Mouse (Mus musculus): Measurements from ENCODE around the gene Tmcc3.

Gene Tmcc3

DNA sequence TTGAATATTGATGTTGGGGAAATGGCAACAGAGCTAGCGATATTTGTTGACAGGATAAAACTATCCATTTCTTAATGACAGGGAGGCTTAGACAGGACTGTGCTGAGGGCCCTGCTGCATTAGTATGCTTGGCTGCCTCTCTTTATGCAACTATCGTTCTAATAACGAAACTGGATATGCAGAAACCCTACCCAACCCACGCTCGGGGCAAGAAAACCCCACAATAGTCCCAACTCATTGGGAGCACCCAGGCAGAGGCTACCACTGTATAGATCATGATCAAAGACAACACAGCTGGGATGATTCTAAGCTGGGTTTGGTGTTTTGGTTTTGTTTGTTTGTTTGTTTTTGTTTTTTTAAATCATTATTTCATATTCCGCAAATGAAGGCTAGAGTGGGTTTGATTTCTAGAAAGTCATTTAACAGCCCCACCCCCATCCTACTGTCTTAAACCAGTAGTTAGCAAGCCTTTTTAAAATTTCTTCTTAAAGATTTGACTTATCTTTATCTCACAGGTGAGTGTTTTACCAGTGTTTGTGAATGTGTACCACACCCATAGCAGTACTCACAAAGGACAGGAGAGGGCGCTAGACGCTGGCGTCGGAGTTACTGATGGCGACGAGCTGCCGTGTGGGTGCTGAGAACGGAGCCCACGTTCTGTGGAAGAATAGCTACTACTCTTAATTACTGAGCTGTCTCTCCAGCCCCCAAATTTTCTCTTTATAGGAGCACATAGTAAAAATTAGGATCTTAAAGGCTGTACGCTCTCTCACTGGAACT, 20.8 kb downstream of the Tmcc3 start:
- no peak for DNase-seq (ENCODE audit: low read depth, low spot score)

DNA sequence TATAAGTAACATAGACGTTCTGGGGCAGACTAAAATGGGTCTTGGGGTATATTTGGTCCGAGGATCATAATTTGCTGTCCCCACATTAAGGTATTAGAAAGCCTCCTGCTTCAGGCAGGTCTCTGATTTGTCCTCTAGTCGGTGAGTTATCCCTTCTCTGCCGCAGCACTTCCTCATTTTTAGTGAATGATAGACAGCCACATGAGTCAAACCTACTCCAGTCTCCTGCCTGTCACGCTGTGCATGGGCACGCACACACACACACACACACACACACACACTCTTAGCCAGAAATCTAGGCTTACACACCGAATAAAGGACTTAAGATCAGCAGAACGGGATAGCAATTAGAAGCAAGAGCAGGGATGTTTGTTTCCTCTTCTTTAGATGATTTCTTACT, 21.6 kb downstream of the Tmcc3 start:
- DNase-seq (ENCODE audit: low read depth, low spot score) = no peak

DNA sequence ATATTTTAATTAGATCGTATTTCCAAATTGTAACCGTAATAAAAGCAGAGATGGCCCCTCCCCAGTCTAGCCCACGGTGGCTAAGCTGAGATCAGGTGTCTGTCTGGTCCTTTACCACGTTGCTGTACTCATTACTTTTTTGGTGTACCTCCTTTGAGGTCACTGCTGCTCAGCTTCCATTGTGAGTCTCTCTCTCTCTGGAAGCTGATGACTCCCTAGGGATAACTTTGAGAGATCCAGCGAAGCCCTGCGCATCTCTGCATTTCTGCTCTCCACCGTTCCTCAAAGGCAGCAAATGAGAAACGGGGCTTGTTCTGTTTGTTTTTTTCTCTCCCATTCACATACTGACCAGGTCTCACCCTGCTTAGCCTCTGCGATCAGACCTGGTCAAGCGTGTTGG, 23.3 kb downstream of the Tmcc3 start:
- no peak for DNase-seq (ENCODE audit: low read depth, low spot score)

DNA sequence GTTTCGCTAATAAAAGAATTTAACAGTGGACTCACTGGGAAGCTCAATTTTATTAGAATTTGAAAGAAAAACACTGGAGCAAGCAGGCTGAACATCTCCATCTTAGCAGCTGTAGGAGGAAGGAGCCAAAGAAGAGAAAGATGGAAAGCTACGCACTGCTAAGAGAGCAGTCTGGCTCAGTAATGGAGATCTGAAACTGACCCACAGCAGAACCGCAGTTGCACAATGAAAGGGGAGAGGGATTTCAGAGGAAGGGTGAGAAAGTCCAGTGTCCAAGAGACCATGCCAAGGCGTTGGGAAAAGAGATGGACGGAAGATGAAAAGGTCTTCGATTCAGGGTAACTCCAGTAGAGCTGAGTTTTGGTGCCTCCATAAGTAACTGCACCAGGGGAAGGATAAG, 24.3 kb downstream of the Tmcc3 start:
- no peak for DNase-seq (ENCODE audit: low read depth, low spot score)

DNA sequence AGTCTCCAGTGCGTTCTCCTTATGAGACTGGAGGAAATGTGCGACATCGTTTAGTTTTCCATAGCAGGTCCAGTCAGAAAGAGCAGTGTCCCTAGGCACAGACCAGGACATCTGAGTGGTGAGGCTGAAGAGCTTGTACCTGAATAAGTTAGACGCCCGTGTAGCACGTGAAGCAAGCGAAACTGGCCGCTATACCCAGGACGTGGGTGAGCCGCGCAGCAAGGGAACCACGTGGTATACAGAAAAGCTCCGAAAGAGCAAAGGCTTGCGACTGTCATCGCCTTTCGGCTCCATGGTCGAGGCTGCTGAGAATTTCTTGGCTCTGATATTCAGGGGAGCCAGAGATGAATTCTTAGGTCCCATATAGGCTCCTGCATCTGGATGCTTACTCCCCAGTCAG, 29.8 kb downstream of the Tmcc3 start:
- no peak for DNase-seq (ENCODE audit: low read depth, low spot score)

DNA sequence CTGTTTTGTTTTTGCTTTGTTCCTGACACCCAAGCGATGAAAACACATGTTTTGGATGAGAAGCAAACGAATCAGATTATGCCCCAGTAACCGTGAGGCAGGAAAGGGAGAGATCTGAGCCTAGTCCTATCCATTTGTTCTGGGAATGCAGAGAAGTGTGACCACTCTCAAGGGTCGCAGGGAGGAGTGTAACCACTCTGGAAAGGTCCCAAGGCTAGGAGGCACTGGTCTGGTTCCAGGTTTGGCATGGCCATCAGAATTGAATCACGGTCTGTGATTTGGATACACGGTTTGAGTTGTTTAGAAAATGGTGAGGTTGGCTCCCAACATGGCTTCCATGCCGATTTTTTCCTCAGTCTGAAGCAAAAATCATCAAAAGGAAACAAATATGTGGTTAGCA, 30.5 kb downstream of the Tmcc3 start:
- no peak for DNase-seq (ENCODE audit: low read depth, low spot score)

DNA sequence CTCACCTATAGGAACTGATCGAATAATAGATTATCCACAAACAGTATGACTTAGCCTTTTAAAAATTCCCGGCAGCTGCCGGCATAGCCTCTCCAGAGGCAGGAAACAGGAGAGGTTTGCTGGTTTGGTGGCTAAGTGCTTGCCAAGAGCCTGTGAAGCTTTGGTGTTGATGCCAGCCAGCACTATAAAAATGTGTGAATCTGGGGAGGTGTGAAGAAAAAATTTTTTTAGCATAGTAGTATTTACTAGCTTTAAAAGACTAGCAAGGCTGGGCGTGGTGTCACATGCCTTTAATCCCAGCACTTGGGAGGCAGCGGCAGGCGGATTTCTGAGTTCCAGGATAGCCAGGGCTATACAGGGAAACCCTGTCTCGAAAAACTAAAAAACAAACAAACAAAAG, 31.8 kb downstream of the Tmcc3 start:
- DNase-seq (ENCODE audit: low read depth, low spot score) = no peak

DNA sequence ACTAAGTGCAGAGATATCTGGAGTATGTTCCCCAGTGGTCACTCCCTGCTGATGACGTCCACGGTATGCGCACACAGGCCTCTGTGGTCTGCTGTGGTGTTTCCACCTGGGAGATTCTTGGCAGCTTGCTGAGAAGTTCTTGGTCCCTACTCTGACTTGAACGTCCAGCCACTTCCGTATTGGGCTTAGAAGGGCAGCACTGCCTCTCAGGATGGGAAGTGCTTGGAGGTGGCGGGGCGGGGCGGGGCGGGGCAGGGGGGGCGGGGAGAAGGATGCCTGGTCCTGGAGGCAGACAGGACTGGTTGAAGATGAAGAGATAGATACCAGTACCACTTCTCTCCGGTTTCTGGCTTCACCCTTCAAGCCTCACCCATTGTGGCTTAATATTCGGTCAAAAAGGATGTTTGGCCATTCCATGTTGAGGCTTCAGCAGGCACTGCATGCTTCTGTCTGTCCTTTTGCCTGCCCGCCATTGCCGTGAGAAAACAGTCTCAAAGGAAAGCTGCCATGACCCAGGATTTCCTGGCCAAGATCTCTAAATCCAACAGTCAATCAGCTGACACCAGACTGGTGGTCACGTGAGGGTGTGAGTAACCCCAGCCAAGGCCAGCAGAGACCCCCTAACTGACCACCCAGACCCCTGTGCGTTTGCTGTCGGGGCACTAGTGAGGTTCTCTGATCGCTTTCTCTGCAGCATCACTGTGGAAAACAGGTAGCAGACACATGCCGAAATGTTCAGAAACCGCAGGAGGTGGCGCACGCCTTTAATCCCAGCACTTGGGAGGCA, 33.1 kb downstream of the Tmcc3 start:
- DNase-seq (ENCODE audit: low read depth, low spot score) = no peak

DNA sequence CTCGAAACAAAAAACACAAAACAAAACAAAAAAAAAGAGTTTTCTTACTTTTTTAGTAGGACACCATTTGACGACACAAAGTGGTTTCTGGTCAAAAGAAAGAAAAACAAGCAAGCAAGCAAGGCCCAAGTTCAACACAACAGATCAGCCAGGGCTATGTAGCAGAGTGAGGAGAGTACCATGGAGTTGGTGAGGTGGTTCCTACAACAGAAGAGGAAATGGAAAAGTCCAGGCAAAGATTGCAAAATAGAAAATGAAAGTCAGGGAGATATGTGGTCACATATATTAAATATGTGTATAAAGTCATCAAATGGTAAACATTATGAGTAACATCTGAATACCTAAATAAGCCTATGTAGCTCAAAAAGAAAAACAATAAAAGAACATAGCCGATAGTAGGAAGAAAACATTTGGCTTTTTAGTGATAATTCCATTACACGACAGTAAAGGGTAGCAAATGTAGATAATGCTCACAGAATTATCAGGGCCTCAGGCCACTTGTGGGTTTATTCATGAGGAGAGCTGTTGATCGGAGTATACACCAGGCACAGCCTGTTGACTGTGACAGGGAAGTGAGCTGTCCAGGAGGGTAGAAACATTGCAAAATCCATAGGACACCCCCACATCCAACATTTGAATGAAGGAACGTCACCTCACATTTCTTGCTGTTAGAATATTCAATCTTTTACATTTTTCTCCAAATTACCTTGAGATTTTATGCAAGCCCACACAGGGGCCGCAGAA, 33.9 kb downstream of the Tmcc3 start:
- DNase-seq (ENCODE audit: low read depth, low spot score) = no peak

DNA sequence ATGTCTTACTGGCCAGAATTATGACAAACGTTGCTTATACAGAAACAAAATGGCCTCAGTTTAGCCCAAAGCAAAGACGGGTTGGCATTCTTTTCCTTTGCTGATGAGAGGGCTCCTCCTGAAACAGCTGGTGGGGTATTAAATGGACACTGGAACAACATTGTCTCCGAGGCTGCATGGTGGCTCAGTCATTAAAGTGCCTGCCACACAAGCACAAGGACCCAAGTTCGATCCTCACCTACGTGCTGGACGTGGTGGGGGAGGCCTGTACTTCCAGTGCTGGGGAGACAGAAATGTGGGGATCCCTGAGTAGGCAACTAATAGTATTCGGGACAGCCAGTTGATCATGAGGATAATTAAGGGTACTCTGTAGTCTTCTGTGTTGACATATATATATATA, 34.8 kb downstream of the Tmcc3 start:
- DNase-seq (ENCODE audit: low read depth, low spot score) = no peak

DNA sequence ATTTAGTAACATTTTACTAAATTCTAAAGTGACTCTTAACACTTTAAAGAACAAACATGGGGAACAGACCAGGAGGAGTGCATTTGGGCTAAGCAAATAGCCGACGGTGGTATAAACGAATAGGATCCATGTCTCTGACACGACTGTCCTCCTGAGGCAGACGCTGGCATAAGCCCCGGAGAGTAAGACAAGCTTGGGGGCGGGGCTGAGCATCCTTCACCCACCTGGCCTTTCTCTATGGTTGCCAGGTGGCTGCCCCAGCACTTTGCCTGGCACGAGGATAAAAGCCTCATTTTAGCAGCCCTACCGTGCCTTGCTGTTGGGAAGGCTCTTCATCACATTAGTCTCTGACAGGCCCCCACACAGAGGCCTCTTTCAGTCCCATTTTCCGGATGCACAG, 35.5 kb downstream of the Tmcc3 start:
- DNase-seq (ENCODE audit: low read depth, low spot score) = no peak

DNA sequence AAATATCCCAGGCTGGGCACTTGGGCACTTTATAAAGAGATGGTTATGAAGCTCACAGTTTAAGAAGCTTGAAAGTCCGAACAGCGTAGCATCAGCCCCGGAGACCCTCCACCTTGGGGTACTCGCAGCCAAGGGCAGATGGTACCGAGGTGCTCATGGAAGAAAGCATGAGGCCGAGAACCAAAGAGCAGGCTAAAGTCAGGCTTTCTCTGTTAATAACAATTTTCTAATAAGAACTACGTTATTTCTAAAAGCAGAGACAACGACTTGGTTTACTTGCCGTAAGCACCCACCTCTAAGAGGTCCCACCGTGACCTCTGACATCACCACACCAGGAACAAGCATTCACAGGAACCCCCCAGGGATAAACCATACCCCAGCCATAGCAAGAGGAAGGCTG, 36.2 kb downstream of the Tmcc3 start:
- DNase-seq (ENCODE audit: low read depth, low spot score) = no peak

DNA sequence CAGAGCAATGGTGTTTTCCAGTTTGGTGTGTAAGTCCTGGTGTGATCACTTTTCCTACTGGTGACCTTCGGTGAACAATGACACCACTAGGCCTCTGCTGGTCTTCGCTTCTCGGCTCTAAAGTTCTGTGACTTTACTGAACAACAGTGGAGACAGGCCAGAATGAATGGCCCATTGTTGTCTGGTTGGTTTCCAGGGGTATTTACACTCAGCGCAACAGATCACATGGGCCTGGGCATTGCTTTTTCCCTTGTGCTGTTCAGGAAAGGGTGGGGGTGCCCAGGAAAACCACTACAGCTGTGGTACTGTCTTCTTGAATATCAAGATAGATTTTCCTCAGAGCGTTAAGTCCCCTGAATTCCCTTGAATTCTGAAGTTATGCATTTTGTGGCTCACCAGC, 38.5 kb downstream of the Tmcc3 start:
- peak; percentile 21 for DNase-seq (ENCODE audit: low read depth, low spot score)

DNA sequence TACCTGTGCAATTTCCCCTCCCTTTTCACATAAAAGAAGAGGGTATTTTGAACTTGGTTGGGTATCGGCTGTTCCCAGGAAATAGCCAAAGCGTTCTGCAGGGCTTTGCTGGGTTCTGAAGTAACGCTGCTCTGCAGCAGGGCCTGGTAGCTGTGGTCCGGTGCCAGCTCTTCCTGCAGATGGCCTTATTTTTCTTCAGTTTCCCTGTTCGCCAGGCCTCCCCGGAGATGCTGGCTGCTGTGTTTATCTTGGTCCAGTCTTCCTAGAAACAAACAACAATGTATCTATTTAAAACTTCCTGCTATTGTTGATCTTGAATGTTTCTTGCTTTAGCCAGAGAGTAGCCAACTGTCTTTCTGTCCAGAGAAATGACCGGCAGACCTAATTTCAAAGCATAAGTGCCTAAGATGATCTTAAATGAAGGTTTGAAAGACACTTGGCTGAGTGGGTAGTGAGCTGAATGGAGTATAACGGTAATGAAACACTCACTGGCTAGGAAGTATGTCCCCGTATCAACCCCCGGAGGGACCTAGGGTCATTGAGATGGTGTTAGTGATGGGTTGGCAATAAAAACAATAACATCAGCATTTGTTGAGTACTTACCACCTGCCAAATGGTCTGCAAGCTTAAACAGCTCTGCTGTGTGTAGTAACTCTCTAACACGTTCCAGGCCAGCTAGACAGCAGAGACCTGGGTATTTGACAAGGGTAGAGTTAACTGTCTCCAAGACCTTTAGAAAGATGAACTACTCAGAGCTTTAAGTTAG, 39.3 kb downstream of the Tmcc3 start:
- DNase-seq (ENCODE audit: low read depth, low spot score) = no peak

DNA sequence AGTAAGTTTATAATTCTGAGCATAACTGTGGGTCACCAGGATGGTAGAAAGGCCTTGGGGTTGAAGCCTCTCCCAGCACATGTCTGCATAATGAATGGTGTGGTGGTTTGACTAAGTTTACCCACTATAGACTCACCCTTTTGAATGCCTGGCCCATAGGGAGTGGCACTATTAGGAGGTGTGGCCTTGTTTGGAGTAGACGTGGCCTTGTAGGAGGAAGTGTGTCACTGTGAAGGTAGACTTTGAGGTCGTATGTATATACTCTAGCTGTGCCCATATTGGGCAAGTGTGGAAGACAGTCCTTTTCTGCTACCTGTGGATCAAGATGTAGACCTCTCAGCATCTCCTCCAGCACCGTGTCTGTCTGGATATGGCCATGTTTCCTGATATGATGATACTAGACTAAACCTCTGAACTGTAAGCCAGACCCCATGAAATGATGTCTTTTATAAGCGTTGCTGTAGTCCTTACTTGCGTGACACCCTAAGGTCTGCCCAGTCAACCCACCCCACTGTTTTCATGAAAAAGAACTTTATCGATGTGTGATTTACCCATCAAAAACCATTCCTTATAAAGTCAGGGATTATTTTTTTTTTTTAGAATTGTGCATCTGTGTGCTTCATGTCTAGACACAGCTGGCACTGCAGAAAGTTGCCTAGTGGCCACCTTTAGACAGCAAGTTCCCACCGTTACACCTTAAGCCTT, 40.6 kb downstream of the Tmcc3 start:
- no peak for DNase-seq (ENCODE audit: low read depth, low spot score)

DNA sequence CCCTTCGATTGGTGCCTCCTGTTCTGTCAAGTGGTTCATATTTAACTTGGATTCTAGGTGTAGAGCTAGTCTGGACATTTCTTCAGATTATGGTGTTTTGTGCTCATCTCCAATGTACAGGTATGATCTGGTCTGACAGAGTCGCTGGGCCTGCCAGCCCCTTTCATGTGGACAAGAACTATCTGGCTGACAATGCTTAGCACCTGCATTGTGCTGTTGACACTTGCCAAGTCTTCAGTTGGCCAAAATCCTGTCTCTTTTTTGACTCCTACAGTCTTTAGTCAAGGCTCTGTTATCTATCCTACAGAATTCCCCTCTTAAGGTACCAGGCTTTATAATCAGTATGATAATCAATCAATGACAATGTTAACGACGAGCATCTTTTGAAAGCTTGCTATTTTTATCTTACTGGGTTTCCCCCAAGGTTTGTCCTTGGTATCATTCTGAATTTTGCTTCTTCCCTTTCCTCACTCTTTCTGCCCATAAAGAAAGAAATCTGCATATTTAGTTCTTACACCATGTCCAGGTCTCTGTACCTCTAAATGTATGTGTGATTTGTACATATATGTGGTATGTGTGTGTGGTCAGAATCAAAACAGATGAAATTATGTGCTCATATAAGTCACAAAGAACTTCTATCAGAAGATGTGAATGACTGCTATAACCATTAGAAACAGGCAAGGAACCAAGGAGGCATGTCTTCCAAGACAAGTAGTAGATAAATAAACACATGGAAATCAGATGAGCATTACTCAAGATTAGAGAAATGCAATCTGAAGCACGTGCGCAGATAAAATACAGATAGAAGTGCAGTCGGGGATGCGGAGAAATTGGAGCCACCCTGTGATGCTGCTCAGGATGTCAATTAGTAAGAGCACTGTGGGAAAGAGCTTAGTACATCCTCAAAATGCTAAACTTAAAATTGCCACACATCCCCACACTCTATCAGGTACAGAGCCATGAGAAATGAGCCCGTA, 41.4 kb downstream of the Tmcc3 start:
- no peak for DNase-seq (ENCODE audit: low read depth, low spot score)

DNA sequence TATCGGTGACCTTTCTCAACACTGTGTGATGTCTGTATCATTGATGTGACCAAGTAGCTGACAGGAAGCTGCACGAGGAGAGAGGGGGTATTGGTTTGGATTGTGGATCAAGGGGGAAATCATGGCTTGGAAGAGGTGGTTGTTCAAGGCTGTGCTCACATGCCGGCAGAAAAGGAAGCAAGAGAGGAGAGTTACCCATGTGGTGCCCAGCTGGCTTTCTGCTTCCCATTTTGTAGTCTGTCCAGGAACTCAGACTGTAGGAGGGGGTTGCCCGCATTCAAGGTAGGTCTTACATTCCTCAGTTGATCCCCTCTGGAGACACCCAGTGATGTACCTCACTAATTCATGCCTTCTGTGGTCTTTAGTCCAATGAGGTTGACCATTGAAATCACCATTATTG, 42.3 kb downstream of the Tmcc3 start:
- DNase-seq (ENCODE audit: low read depth, low spot score) = peak; percentile 38

DNA sequence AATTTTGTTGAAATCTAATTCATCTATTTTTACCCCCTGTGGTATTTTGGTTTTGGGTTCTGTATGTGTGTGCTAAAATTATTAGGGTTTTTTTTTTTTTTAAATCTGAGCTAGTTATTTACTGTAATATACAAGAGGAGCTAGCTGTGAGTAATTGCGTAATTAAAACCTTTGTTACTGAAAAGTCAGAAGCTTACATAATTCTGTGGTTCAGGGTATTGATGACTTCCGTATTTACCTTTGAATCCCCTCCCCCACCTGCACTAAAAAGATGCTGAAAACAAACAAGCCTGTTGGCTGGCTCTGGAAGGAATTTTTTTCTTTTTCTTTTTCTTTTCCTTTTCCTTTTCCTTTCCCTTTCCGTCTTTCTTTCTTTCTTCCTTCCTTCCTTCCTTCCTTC, 42.7 kb downstream of the Tmcc3 start:
- DNase-seq (ENCODE audit: low read depth, low spot score) = no peak

DNA sequence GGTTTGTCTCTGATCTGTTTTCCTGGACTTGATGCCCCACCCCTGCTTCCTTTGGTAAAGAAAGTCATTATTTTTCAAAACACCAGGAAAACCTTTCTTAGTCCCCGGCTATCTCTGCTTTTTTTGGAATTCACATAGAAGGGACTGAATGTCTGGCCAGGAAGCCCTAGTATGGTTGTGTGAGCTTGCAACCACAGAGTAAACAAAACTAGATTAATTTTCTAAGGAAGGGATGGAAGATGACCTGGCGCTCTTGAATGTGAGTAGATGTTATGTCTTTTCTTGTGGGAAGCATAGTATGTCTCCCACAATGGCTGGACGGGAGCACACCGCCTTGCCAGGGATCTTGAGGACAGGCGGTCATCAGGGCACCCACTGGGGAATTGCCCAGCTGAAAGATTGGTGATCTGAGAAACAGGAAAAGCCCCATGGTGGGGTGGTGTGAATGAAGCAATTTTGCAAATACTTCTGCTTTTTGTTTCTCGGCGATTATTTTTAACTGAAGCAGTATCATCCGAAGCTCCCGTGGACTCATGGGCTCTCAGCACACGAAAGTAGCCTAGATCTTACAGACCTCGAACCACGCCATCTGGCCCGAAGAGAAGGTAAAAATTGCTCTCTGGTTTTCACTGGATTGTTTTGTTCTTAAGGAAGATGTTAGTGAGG, 44.9 kb downstream of the Tmcc3 start:
- DNase-seq (ENCODE audit: low read depth, low spot score) = no peak
